Mouse (Mus musculus): ENCODE results near the gene Ppp2r5e. TPM values are rescaled to one million over a fixed set of nuclear protein-coding genes. Genes with fewer than 3 reads are reported as not detected.

The Ppp2r5e gene
- polyA plus RNA-seq, 1 experiment: 22.2 TPM

- Histone ChIP-seq H3K27me3 (ENCODE audit: control insufficient read depth, insufficient read depth, low read length) (no peaks in the 10 kb centered on the region), H3K4me1 (replicated peaks; ENCODE audit: control insufficient read depth, insufficient read depth, low read length) (no peaks in the 10 kb centered on the region), H3K27ac (ENCODE audit: control insufficient read depth, insufficient read depth, low read length) (no peak overlapping the region), H3K4me3 (ENCODE audit: control insufficient read depth, insufficient read depth, low read length) (no peak overlapping the region), H3K36me3 (ENCODE audit: control insufficient read depth, insufficient read depth, low read length) (no peaks in the 10 kb centered on the region)
- TF ChIP-seq CTCF (IDR thresholded peaks at IDR 0.05; ENCODE audit: borderline replicate concordance, control insufficient read depth, extremely low read depth, insufficient read depth, low read length, poor library complexity) (no peak), POLR2A (IDR thresholded peaks at IDR 0.05; ENCODE audit: control insufficient read depth, extremely low read depth, insufficient read depth, low read length, poor library complexity) (no peak)
- no peak for DNase-seq
- 95% methylated on average over 1 of the region's 1 CpGs for WGBS
Observed at GRCm38 (mm10) chr12:75629618-75630017, 33.6 kb upstream of the Ppp2r5e start.

- TF ChIP-seq POLR2A (IDR thresholded peaks at IDR 0.05; ENCODE audit: control insufficient read depth, extremely low read depth, insufficient read depth, low read length, poor library complexity) (no peak), CTCF (IDR thresholded peaks at IDR 0.05; ENCODE audit: borderline replicate concordance, control insufficient read depth, extremely low read depth, insufficient read depth, low read length, poor library complexity) (no peak)
- H3K4me3 ChIP-seq (ENCODE audit: control insufficient read depth, insufficient read depth, low read length): no peak overlapping the region
- H3K27me3 ChIP-seq (ENCODE audit: control insufficient read depth, insufficient read depth, low read length): no peaks in the 10 kb centered on the region
- no peaks in the 10 kb centered on the region for H3K36me3 ChIP-seq (ENCODE audit: control insufficient read depth, insufficient read depth, low read length)
- no peak for DNase-seq
- H3K27ac ChIP-seq (ENCODE audit: control insufficient read depth, insufficient read depth, low read length): no peak overlapping the region
- 97% methylated on average over 5 of the region's 5 CpGs for WGBS
- no peaks in the 10 kb centered on the region for H3K4me1 ChIP-seq (replicated peaks; ENCODE audit: control insufficient read depth, insufficient read depth, low read length)
Observed at GRCm38 (mm10) chr12:75623292-75623691, 27.2 kb upstream of the Ppp2r5e start.

- Histone ChIP-seq H3K27me3 (ENCODE audit: control insufficient read depth, insufficient read depth, low read length) (no peaks in the 10 kb centered on the region), H3K27ac (ENCODE audit: control insufficient read depth, insufficient read depth, low read length) (no peak overlapping the region), H3K4me1 (replicated peaks; ENCODE audit: control insufficient read depth, insufficient read depth, low read length) (no peaks in the 10 kb centered on the region), H3K4me3 (ENCODE audit: control insufficient read depth, insufficient read depth, low read length) (no peak overlapping the region), H3K36me3 (ENCODE audit: control insufficient read depth, insufficient read depth, low read length) (no peaks in the 10 kb centered on the region)
- DNase-seq: no peak
- 61% methylated on average over 3 of the region's 3 CpGs for WGBS
- TF ChIP-seq CTCF (IDR thresholded peaks at IDR 0.05; ENCODE audit: borderline replicate concordance, control insufficient read depth, extremely low read depth, insufficient read depth, low read length, poor library complexity) (no peak), POLR2A (IDR thresholded peaks at IDR 0.05; ENCODE audit: control insufficient read depth, extremely low read depth, insufficient read depth, low read length, poor library complexity) (no peak)
Observed at GRCm38 (mm10) chr12:75622835-75623234, 26.8 kb upstream of the Ppp2r5e start.

- Histone ChIP-seq H3K4me1 (replicated peaks; ENCODE audit: control insufficient read depth, insufficient read depth, low read length) (no peaks in the 10 kb centered on the region), H3K4me3 (ENCODE audit: control insufficient read depth, insufficient read depth, low read length) (no peak overlapping the region), H3K27me3 (ENCODE audit: control insufficient read depth, insufficient read depth, low read length) (0 out of 2 replicates have a peak, but pooled peaks cover 2% of the 10 kb centered on the region), H3K27ac (ENCODE audit: control insufficient read depth, insufficient read depth, low read length) (no peak overlapping the region), H3K36me3 (ENCODE audit: control insufficient read depth, insufficient read depth, low read length) (no peaks in the 10 kb centered on the region)
- no peak for TF ChIP-seq POLR2A (IDR thresholded peaks at IDR 0.05; ENCODE audit: control insufficient read depth, extremely low read depth, insufficient read depth, low read length, poor library complexity)
- TF ChIP-seq CTCF (IDR thresholded peaks at IDR 0.05; ENCODE audit: borderline replicate concordance, control insufficient read depth, extremely low read depth, insufficient read depth, low read length, poor library complexity): no peak
- no peak for DNase-seq
- 77% methylated on average over 8 of the region's 8 CpGs for WGBS
Observed at GRCm38 (mm10) chr12:75616841-75617240, 20.8 kb upstream of the Ppp2r5e start.

GRCm38 (mm10) chr12:75616158-75616791 is 20.2 kb upstream of the Ppp2r5e start:
- Histone ChIP-seq H3K4me3 (ENCODE audit: control insufficient read depth, insufficient read depth, low read length) (no peak overlapping the region), H3K4me1 (replicated peaks; ENCODE audit: control insufficient read depth, insufficient read depth, low read length) (no peaks in the 10 kb centered on the region), H3K27me3 (ENCODE audit: control insufficient read depth, insufficient read depth, low read length) (0 out of 2 replicates have a peak, but pooled peaks cover 2% of the 10 kb centered on the region), H3K36me3 (ENCODE audit: control insufficient read depth, insufficient read depth, low read length) (no peaks in the 10 kb centered on the region), H3K27ac (ENCODE audit: control insufficient read depth, insufficient read depth, low read length) (no peak overlapping the region)
- WGBS: 36% methylated on average over 24 of the region's 24 CpGs
- TF ChIP-seq CTCF (IDR thresholded peaks at IDR 0.05; ENCODE audit: borderline replicate concordance, control insufficient read depth, extremely low read depth, insufficient read depth, low read length, poor library complexity) (no peak), POLR2A (IDR thresholded peaks at IDR 0.05; ENCODE audit: control insufficient read depth, extremely low read depth, insufficient read depth, low read length, poor library complexity) (no peak)
- DNase-seq: no peak

- DNase-seq: no peak
- H3K36me3 ChIP-seq (ENCODE audit: control insufficient read depth, insufficient read depth, low read length): no peaks in the 10 kb centered on the region
- TF ChIP-seq POLR2A (IDR thresholded peaks at IDR 0.05; ENCODE audit: control insufficient read depth, extremely low read depth, insufficient read depth, low read length, poor library complexity) (no peak), CTCF (IDR thresholded peaks at IDR 0.05; ENCODE audit: borderline replicate concordance, control insufficient read depth, extremely low read depth, insufficient read depth, low read length, poor library complexity) (no peak)
- H3K4me3 ChIP-seq (ENCODE audit: control insufficient read depth, insufficient read depth, low read length): no peak overlapping the region
- no peaks in the 10 kb centered on the region; the same call in 1 of the 2 replicates for H3K4me1 ChIP-seq (replicated peaks; ENCODE audit: control insufficient read depth, insufficient read depth, low read length)
- 0 out of 2 replicates have a peak, but pooled peaks cover 2% of the 10 kb centered on the region for H3K27me3 ChIP-seq (ENCODE audit: control insufficient read depth, insufficient read depth, low read length)
- no peak overlapping the region for H3K27ac ChIP-seq (ENCODE audit: control insufficient read depth, insufficient read depth, low read length)
- WGBS: 65% methylated on average over 3 of the region's 3 CpGs
Observed at GRCm38 (mm10) chr12:75615556-75615955, 19.5 kb upstream of the Ppp2r5e start.

Data from thymus, adult 2 months (tissue).